Mouse (Mus musculus) monocyte, adult 5-6 weeks (primary cell): ENCODE results near the gene Arf4. TPM values are rescaled to one million over a fixed set of nuclear protein-coding genes. Genes with fewer than 3 reads are reported as not detected.

Source experiments
- total RNA-seq: library from RNA; stranded (forward); fragments of 200-1000, 200-491, 200-594 nt; gene quantifications from 3 replicates; pipeline ENCODE4 v1.2.3, GENCODE M21; 2017

Gene Arf4
- total RNA-seq, 1 experiment from 2014 or later = 125 TPM

Other genes starting within 250 kb of the Arf4 start
- gene Slmap, start 103.1 kb upstream of the Arf4 start, total RNA-seq = 76.2 to 135 TPM (median 95.9 TPM) in 3 replicates
- gene Dennd6a, start 64.2 kb upstream of the Arf4 start, total RNA-seq = 28.5 to 43.1 TPM (median 32.7 TPM) in 3 replicates
- gene Pde12, start 31.8 kb downstream of the Arf4 start, total RNA-seq = 8.6 to 12.8 TPM (median 10.5 TPM) in 3 replicates
- 16.9 to 28.6 TPM (median 19.4 TPM) in 3 replicates for gene Dnah12, start 55.2 kb downstream of the Arf4 start, total RNA-seq